Mouse (Mus musculus) small intestine, adult 2 months (tissue): ENCODE results near the gene Ufd1.

Experiments
- CTCF ChIP-seq: fragments of 200-500 bp; IDR thresholded peaks from 2 replicates; pipeline ENCODE4 v1.5.1; 2012; ENCODE audit warnings: low read depth, mild to moderate bottlenecking, control low read depth, inconsistent platforms, low read length, moderate library complexity, mixed read lengths; ENCODE audit not compliant: insufficient replicate concordance, insufficient read length; ENCODE audit errors: extremely low read depth
- POLR2A ChIP-seq: fragments of 200-500 bp; IDR thresholded peaks from 2 replicates; pipeline ENCODE4 v1.6.1; 2012; ENCODE audit warnings: low read depth, mild to moderate bottlenecking, control low read depth, inconsistent platforms, low read length, moderate library complexity

DNA sequence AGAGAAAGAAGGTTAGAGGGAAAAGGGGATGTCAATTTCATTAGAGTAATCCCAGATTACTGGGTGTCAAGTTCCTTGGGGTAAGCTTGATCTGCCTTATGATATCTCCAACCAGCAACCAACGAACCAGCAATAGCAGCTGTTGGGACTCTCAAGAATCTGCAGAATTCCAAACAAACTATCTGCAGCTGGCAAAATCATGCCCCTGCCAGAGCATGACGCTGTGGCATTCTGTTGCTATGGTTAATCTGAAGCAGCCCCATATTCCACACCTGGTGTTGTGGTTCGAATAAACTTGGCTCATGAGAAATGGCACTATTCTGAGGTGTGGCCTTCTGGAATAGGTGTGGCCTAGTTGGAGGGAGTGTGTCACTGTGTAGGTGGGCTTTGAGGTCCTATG is 48.6 kb upstream of the Ufd1 start:
- TF ChIP-seq CTCF (no peak), POLR2A (no peak)
